Mouse (Mus musculus) midbrain, embryonic 14.5 days (tissue): ENCODE measurements around the gene Ndufa3. TPM values are rescaled to one million over a fixed set of nuclear protein-coding genes. Genes with fewer than 3 reads are reported as not detected.

Source experiments
- ATAC-seq: fragments of 200-750 bp; cut with Nextera tagmentation; 2 replicates; pipeline ENCODE4 v1.8.0; 2017; ENCODE audit warnings: moderate number of reproducible peaks, moderate library complexity; ENCODE audit not compliant: low FRiP score, low TSS enrichment
- DNase-seq: peaks from one replicate; pipeline ENCODE4 v3.0.0-alpha.2; 2015
- H3K27ac ChIP-seq: fragments of 300-500 bp; sonication (generic); replicated peaks from 2 replicates; pipeline ENCODE4 v1.5.1; 2014; ENCODE audit warnings: mild to moderate bottlenecking, low read depth, low read length, moderate library complexity
- H3K27me3 ChIP-seq: fragments of 300-500 bp; sonication (generic); 2 replicates; pipeline ENCODE4 v1.6.1; 2014; ENCODE audit warnings: low read length, control low read depth, mixed read lengths; ENCODE audit not compliant: control insufficient read depth, insufficient read depth
- H3K36me3 ChIP-seq: fragments of 300-500 bp; sonication (generic); 2 replicates; pipeline ENCODE4 v1.6.1; 2014; ENCODE audit warnings: low read length, control low read depth; ENCODE audit not compliant: control insufficient read depth, insufficient read depth
- H3K4me1 ChIP-seq: fragments of 300-500 bp; sonication (generic); 2 replicates; pipeline ENCODE4 v1.6.1; 2014; ENCODE audit warnings: mild to moderate bottlenecking, antibody characterized with exemption, low read length, control low read depth; ENCODE audit not compliant: control insufficient read depth, insufficient read depth
- H3K4me2 ChIP-seq: fragments of 300-500 bp; sonication (generic); 2 replicates; pipeline ENCODE4 v1.6.1; 2014; ENCODE audit warnings: mild to moderate bottlenecking, low read length, moderate library complexity
- H3K4me3 ChIP-seq: fragments of 300-500 bp; sonication (generic); replicated peaks from 2 replicates; pipeline ENCODE4 v1.5.1; 2014; ENCODE audit warnings: low read depth, low read length
- H3K9ac ChIP-seq: fragments of 300-500 bp; sonication (generic); replicated peaks from 2 replicates; pipeline ENCODE4 v1.6.1; 2014; ENCODE audit warnings: mild to moderate bottlenecking, low read length, moderate library complexity
- H3K9me3 ChIP-seq: fragments of 300-500 bp; sonication (generic); 2 replicates; pipeline ENCODE4 v1.6.1; 2016; ENCODE audit warnings: low read length, control low read depth, mixed read lengths; ENCODE audit not compliant: control insufficient read depth
- WGBS: fragments of 180-500 bp; shearing (Covaris S2); extraction: QIAGEN DNeasy Blood & Tissue Kit; methylation state at CpG from one replicate; pipeline ENCODE4 v1.1.7; 2014; 5-methylcytosine and 5-hydroxymethylcytosine counted together
- polyA plus RNA-seq: library from polyadenylated mRNA; unstranded; fragments of >200 nt; fragmentation: Nextera tagmentation; extraction: Ambion mirVana; gene quantifications from 2 replicates; pipeline ENCODE4 v1.2.1, GENCODE M21; 2014

The Ndufa3 gene
- polyA plus RNA-seq, 1 experiment from 2014 or later = 432 TPM

DNA sequence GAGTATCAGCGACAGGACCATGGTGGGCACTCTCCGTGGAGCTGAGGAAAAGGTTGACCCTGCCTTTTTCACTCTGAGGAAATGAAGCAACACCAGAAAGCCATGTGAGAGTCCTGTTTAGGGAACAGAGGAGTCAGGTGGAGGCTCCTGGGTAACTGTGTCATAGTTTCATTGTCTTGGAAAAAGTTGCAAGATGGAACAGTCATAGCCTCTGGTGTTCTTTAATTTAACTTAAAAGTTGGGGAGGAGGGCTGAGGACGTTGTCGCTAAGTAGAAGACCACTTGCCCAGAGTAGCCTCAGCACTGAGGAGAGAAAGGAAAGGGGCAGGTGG, 1.1 kb upstream of the Ndufa3 start, which contains the start of gene Oscar:
Gene Oscar (minus strand): TSS at position 101 of the 332 bp plus-strand sequence.
- Histone ChIP-seq H3K9me3 (no peaks in the 10 kb centered on the region), H3K36me3 (peaks cover 19% of the 10 kb centered on the region), H3K27me3 (no peaks in the 10 kb centered on the region), H3K4me2 (peak within 1 kb of the TSS; percentile 85), H3K4me1 (peaks cover 5% of the 10 kb centered on the region), H3K9ac (no peak within 1 kb of the TSS), H3K27ac (no peak within 1 kb of the TSS), H3K4me3 (peak within 1 kb of the TSS; percentile 64)
- 83% methylated on average over 4 of the region's 4 CpGs for whole genome bisulfite sequencing
- no peak for ATAC-seq
- DNase-seq = no peak

DNA sequence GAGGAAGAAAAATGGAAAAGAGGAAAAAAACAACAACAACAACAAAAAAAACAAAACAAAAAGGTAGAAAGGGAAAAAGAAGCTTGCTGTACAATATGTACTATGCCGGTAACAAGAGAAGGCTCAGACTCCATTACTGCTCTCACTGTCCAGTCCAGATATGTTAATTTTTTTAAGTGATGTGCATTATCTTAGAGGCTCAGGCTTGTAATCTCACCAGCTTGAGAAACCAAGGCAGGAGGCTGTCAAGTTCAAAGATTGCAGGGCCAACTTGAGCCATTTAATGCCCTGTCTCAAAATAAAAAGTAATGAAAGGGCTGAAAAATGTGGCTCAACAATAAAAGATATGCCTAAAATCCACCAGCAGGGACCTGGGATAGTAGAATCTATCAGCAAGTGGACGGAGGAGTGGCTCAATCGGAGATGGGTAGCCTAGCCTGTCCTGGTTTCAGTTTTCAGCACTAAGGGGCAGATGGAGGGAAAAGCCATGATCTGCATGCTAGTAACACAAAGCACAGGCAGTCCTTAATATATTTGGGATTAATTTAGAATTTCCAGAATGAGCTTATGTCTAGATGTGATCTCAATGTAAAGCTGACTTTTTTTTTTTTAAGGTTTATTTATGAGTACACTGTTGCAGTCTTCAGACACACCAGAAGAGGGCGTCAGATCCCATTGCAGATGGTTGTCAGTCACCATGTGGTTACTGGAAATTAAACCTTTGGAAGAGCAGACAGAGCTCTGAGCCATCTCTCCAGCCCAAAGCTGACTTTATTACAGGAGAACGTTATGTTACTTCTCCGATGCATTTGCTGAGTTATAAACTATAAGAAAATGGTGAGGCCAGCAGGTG, 558 bp upstream of the Ndufa3 start:
- WGBS = 41% methylated on average over 6 of the region's 6 CpGs
- no peak overlapping the region for H3K27ac ChIP-seq

DNA sequence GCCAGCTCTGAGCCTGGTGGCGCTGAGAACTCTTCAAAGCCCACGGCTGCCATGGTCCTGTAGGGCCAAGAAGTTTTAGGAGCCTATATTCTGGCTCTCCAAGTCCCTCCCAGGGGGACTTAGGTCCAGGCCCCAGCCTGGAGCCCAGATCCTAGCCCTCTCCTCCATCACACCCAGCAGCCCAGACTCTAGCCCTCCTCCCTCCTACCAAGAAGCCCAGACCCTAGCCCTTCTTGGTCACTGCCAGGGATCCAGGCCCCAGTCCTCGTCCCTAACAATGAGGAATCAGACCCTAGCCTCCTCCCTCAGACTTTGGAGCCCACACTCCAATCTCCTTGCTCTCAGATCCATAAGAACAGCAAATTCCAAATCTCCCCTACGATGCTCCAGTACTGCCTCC, 11.9 kb downstream of the Ndufa3 start:
- ATAC-seq = peak; percentile 40; the same call in 1 of the 2 replicates
- DNase-seq = no peak
- Histone ChIP-seq H3K9me3 (no peaks in the 10 kb centered on the region), H3K27me3 (no peaks in the 10 kb centered on the region), H3K27ac (0 out of 2 replicates have a peak overlapping the region, but pooled peaks have one; percentile 71), H3K36me3 (peaks cover 27% of the 10 kb centered on the region), H3K9ac (peak overlapping the region; percentile 77), H3K4me1 (peaks cover 13% of the 10 kb centered on the region), H3K4me3 (peak overlapping the region; percentile 50), H3K4me2 (peak overlapping the region; percentile 98)
- WGBS = 35% methylated on average over 4 of the region's 4 CpGs

More for the DNA sequence above, 558 bp upstream of the Ndufa3 start:
- no peak overlapping the region for H3K9ac ChIP-seq
- no peaks in the 10 kb centered on the region for H3K27me3 ChIP-seq
- H3K4me1 ChIP-seq = peaks cover 5% of the 10 kb centered on the region
- peaks cover 21% of the 10 kb centered on the region for H3K36me3 ChIP-seq
- peak overlapping the region; percentile 85 for H3K4me2 ChIP-seq
- H3K9me3 ChIP-seq = no peaks in the 10 kb centered on the region
- peak; percentile 58 for ATAC-seq
- peak overlapping the region; percentile 64 for H3K4me3 ChIP-seq
- no peak for DNase-seq

DNA sequence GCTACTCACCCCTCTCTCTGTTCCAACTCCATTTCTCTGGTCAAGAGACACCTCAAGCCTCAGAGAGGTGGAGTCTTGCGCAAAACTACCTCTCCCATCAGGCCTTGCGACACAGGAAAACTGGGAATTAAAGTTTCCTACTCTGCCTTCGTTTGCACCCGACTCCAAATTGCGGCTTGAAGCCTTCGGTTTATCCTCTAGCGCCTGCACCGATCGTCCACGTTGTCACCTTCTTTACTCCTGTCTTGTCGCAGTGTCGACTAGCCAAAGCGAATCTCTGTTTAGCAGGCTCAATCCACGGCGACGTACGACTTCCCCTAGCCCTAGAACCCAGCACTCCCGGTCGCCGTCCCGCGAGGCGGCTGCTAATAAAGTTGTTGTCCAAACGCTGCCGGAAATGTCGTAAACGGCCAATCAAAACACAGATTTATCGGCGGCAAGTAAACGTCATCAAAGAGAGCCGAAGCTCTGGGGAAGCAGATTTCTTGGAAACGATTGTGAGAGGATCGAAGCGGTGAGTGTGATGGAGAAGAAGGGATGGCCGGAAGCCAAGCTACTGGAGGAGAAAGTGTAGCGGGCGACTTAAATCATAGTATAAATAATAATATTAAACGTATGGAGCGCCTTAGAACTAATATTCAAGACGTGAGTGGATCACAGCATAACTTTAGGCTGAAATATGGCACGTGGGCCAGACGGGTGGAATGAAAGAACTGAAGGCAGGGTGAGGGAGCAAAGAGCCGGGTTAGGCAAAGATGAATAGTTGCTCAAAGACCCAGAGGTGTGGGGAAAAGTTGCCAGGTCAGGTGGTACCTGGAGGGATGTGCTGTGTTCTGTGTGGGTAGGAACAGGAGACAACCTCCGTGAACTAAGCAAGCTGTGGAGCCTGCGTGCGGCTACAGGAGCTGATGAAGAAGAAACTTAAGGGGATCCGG, 12.6 kb downstream of the Ndufa3 start, which contains the start of the genes Tfpt and Prpf31:
Gene Tfpt (minus strand): TSS at position 387 of the 935 bp plus-strand sequence.
Gene Prpf31 (plus strand): TSS at position 443 of the 935 bp plus-strand sequence.
- ATAC-seq = peak; percentile 87
- Histone ChIP-seq H3K4me2 (peak within 1 kb of the TSS; percentile 98), H3K9me3 (no peaks in the 10 kb centered on the region), H3K4me1 (peaks cover 13% of the 10 kb centered on the region), H3K36me3 (peaks cover 30% of the 10 kb centered on the region), H3K9ac (peak within 1 kb of the TSS; percentile 77), H3K27me3 (no peaks in the 10 kb centered on the region), H3K27ac (peak within 1 kb of the TSS; percentile 71; the same call in 1 of the 2 replicates), H3K4me3 (peak within 1 kb of the TSS; percentile 50)
- WGBS = 1% methylated on average over 47 of the region's 47 CpGs
- peak; percentile 98 for DNase-seq

DNA sequence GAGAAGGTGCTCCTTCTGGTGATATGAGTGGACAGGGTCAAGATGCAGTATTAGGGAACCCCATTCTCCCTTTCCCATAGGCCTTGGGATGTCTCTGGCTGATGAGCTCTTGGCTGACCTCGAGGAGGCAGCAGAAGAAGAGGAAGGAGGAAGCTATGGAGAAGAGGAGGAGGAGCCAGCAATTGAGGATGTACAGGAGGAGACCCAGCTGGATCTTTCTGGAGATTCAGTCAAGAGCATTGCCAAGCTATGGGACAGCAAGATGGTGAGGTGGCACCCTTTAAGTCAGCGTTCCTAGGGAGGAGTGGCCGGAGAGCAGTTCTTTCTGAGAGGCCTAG, 13.3 kb downstream of the Ndufa3 start:
- Histone ChIP-seq H3K27ac (no peak overlapping the region), H3K4me3 (peak overlapping the region; percentile 50), H3K36me3 (peaks cover 37% of the 10 kb centered on the region), H3K9ac (peak overlapping the region; percentile 77), H3K4me1 (peaks cover 13% of the 10 kb centered on the region), H3K27me3 (no peaks in the 10 kb centered on the region), H3K4me2 (peak overlapping the region; percentile 98), H3K9me3 (no peaks in the 10 kb centered on the region)
- DNase-seq (no peak), ATAC-seq (no peak)
- 51% methylated on average over 3 of the region's 3 CpGs for WGBS

DNA sequence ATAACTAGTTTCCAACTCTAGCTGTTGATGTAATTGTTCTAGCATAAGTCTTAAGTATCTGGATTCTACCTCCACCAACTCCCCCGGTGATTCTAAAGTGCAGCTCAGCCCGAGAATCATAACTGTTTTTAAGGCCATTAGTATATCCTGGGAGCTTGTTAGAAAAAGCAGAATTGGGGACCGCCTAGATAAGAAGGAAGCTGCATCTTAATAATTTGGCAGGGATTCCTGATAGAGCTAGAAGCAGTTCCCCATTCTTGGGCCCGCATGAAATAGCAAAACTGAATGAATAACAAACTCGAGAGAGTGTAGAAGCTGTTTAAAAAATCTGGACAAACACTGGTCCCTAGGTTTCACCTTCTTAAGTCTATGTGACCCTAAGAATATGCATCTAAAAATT, 26.2 kb downstream of the Ndufa3 start:
- ATAC-seq (no peak), DNase-seq (no peak)
- Histone ChIP-seq H3K4me3 (no peak overlapping the region), H3K9ac (no peak overlapping the region), H3K27ac (no peak overlapping the region), H3K36me3 (peaks cover 33% of the 10 kb centered on the region), H3K4me1 (peaks cover 21% of the 10 kb centered on the region), H3K9me3 (no peaks in the 10 kb centered on the region), H3K4me2 (no peak overlapping the region), H3K27me3 (no peaks in the 10 kb centered on the region)
- 75% methylated on average over 5 of the region's 5 CpGs for WGBS

DNA sequence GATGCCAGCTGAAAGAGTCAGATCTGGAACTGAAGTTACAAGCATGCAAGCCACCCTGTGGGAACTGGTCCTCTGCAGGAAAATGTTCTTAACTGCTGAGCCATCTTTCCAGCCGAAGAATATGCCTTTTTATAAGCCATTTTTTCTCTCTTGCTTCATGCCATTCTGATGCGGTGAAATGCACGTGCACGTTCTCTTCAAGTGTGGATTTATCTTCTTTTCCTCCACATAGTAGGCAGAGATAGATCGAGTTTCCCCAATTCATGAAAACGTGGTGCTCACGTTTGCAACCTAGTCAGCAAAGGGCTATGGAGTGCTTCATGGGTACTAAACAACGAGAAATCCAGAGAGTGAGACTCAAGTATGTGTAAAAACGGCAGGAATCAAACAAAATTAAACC, 26.7 kb downstream of the Ndufa3 start:
- H3K9ac ChIP-seq = no peak overlapping the region
- peaks cover 28% of the 10 kb centered on the region for H3K36me3 ChIP-seq
- 24% methylated on average over 9 of the region's 9 CpGs for WGBS
- H3K4me2 ChIP-seq = peak overlapping the region; percentile 81
- H3K9me3 ChIP-seq = no peaks in the 10 kb centered on the region
- ATAC-seq = no peak
- H3K27me3 ChIP-seq = no peaks in the 10 kb centered on the region
- no peak for DNase-seq
- H3K4me1 ChIP-seq = peaks cover 21% of the 10 kb centered on the region
- no peak overlapping the region; the same call in 1 of the 2 replicates for H3K27ac ChIP-seq
- H3K4me3 ChIP-seq = peak overlapping the region; percentile 90

DNA sequence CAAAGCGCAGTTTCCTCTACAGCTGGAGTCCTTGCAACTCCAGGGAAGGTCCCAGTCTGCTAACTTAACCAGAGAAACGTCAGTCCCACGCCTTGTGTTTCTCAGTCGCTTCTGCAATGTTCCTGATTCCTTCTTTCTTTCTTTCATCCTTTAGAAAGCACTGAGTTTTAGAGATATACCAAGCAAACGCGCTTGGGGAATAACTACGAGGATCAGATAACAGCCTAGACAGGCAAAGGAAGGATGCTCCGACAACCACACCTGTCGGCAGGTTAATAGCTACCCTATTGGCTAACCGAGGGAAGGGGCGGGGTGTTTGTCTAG, 27.1 kb downstream of the Ndufa3 start:
- peak overlapping the region; percentile 81 for H3K4me2 ChIP-seq
- 0% methylated on average over 11 of the region's 11 CpGs for WGBS
- H3K36me3 ChIP-seq = peaks cover 24% of the 10 kb centered on the region
- H3K4me3 ChIP-seq = peak overlapping the region; percentile 90
- ATAC-seq (no peak), DNase-seq (no peak)
- no peak overlapping the region for H3K9ac ChIP-seq
- no peak overlapping the region; the same call in 1 of the 2 replicates for H3K27ac ChIP-seq
- no peaks in the 10 kb centered on the region for H3K27me3 ChIP-seq
- peaks cover 21% of the 10 kb centered on the region for H3K4me1 ChIP-seq
- no peaks in the 10 kb centered on the region for H3K9me3 ChIP-seq
